Mouse (Mus musculus) right cerebral cortex, postnatal 10 days (tissue): ENCODE results near the gene Brd9.
"Not testable (repeated sequence)": the region's sequence is repeated elsewhere in the genome, so short reads cannot be mapped to it uniquely, and the experiment has no call there.

Source experiments
- DNase-seq, 2 experiments: peaks; one replicate each; pipeline ENCODE4 v3.0.0; 2021; ENCODE audit warnings: low spot score in 2 of 2

Gene Brd9

DNA sequence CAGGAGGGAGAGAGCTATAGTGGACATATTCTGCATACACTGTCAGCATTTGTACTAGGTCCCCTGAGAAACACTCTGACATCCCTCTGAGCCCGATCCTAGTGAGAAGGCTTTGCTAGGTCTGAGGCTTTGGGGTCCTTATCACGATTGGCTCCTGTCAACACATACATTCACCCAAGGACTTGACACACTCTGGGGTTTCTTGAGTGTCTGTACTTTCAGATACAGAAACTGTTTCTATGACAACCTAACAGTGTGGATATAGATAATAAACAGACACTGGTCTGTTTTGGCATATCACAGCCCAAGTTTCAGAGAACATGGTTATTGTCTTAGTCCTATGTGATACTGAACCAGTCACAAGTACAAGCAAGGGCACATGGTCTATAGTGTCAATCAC, 53.1 kb downstream of the Brd9 start:
- DNase-seq, result no peak

- no peak for DNase-seq
Observed at GRCm38 (mm10) chr13:73991267-73991666, 53.7 kb downstream of the Brd9 start.

DNA sequence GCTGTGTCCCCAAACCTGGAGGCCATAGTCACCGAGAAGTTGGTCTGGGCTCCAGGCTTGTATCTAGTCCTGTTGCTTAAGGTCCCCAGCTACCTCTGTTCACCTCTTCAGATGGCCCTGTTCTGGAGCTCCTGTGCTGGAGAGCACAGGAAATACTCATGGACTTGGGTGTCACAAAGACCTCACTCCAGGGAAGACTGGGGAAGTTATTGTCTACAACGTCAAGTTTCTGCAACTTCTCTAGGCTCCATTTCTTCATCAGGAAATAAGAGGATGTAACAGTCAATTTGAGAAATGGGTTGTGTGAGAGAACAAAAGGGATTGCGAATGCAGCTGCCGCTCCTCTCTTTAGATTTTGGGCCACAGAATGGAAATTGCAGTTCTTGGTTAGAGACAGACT, 58.8 kb downstream of the Brd9 start:
- no peak for DNase-seq

GRCm38 (mm10) chr13:74000519-74000918, 62.9 kb downstream of the Brd9 start:
- DNase-seq, result no peak

DNA sequence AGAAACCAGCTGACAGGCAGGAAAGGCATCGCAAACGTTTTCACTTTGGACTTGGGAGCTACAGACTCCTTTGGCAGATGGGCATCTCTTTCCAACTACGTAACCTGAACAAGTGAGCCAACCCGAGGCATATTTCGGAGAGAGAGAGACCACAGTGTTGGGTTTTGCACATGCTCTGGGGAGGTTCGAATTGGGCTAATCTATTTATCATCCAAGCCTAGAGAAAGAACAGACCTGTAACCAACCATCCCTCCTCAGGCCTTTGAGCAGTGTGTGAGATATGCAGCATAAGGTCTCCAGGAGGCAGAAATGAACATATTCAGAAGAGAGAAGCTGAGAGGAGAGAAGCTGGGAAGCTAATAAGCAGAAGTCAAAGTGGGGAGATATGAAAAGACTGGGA, 63.4 kb downstream of the Brd9 start:
- DNase-seq, result no peak

GRCm38 (mm10) chr13:74001492-74001891, 63.9 kb downstream of the Brd9 start:
- DNase-seq, result no peak

GRCm38 (mm10) chr13:74006881-74007280, 69.3 kb downstream of the Brd9 start:
- DNase-seq, result not testable (repeated sequence)

GRCm38 (mm10) chr13:74008216-74008615, 70.6 kb downstream of the Brd9 start:
- not testable (repeated sequence) for DNase-seq

DNA sequence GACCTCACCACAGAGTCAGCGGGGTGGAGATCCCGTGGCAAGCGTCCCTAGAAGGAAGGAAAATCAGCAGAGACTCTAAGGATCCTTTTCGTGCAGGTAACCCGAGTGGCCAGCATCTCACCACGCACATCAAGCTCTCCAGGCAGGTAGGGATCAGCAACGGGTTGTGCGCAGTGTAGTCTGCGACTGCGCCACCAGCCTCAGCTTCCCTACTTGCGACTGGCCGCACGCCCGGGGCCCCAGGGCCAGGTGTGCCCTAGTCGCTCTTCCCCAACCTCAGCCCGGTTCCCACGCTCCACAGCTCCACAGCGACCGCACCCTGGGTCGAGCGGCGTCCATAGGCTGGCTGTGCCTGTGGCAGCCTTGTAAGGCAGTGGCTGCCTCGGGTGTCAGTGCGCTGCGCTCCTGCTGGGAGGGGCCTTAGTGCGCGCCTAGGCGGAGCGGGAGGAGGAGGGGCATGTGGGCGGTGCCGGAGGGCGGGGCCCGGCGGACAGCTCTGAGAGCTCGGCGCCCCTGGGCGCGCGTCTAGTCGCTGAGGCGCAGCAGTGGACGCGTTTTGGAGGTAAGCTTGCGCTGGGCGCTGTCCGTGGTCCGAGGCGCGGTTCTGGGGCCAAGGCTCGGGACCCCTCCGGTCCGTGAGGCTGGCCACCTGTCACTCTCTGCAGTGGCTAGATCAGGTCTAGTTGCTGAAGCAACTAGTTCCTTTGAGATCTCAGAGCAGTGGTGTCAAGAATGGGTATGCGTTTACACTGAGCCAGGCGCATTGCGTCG, 71.5 kb downstream of the Brd9 start, which contains the start of gene Tppp:
TSS of gene Tppp (plus strand) at position 460 of the 771 bp plus-strand sequence.
- peak; percentile 95 to 96 for DNase-seq

- DNase-seq, result peak; percentile 93
Observed at GRCm38 (mm10) chr13:74009791-74010614, 72.4 kb downstream of the Brd9 start.
